Mouse (Mus musculus): Measurements from ENCODE around the gene Atp12a. TPM values are rescaled to one million over a fixed set of nuclear protein-coding genes. Genes with fewer than 3 reads are reported as not detected.
A peak's percentile ranks its signal among the peaks of the same experiment; 100 is the strongest.

The Atp12a gene
- total RNA-seq (2021), result 0.07 TPM in 1 of 2 replicates, not detected in the other
- long read RNA-seq, experiment 1, result 0 reads
- long read RNA-seq, experiment 2, result 0 reads

- DNase-seq, result peak; percentile 19
Measured at GRCm38 (mm10) chr14:56364711-56365237, at the start of gene Atp12a. Gene Atp12a (plus strand): TSS chr14:56365068.

- no peak for DNase-seq
Measured at GRCm38 (mm10) chr14:56315519-56315918, 49.3 kb upstream of the Atp12a start.

- no peak for DNase-seq
Measured at GRCm38 (mm10) chr14:56316333-56316732, 48.5 kb upstream of the Atp12a start.

- DNase-seq, result no peak
Measured at GRCm38 (mm10) chr14:56322982-56323381, 41.9 kb upstream of the Atp12a start.

- DNase-seq, result no peak
Measured at GRCm38 (mm10) chr14:56325038-56325437, 39.8 kb upstream of the Atp12a start.

GRCm38 (mm10) chr14:56333700-56334099 is 31.2 kb upstream of the Atp12a start:
- DNase-seq, result no peak

GRCm38 (mm10) chr14:56334437-56334836 is 30.4 kb upstream of the Atp12a start:
- DNase-seq, result no peak

GRCm38 (mm10) chr14:56336032-56336431 is 28.8 kb upstream of the Atp12a start:
- DNase-seq, result no peak

- DNase-seq, result no peak
Measured at GRCm38 (mm10) chr14:56337075-56337474, 27.8 kb upstream of the Atp12a start.

- peak; percentile 57 for DNase-seq
Measured at GRCm38 (mm10) chr14:56337696-56338095, 27.2 kb upstream of the Atp12a start.

GRCm38 (mm10) chr14:56338882-56339442 is 25.9 kb upstream of the Atp12a start:
- no peak for DNase-seq

GRCm38 (mm10) chr14:56348704-56349103 is 16.2 kb upstream of the Atp12a start:
- no peak for DNase-seq

- DNase-seq, result no peak
Measured at GRCm38 (mm10) chr14:56349541-56349940, 15.3 kb upstream of the Atp12a start.

- DNase-seq, result peak; percentile 65
Measured at GRCm38 (mm10) chr14:56351959-56352660, 12.8 kb upstream of the Atp12a start.

- DNase-seq, result no peak
Measured at GRCm38 (mm10) chr14:56354803-56355202, 10.1 kb upstream of the Atp12a start.

- no peak for DNase-seq
Measured at GRCm38 (mm10) chr14:56355396-56355795, 9.5 kb upstream of the Atp12a start.

GRCm38 (mm10) chr14:56356196-56356595 is 8.7 kb upstream of the Atp12a start:
- DNase-seq, result no peak

GRCm38 (mm10) chr14:56358422-56358821 is 6.4 kb upstream of the Atp12a start:
- DNase-seq, result no peak

- no peak for DNase-seq
Measured at GRCm38 (mm10) chr14:56359131-56359530, 5.7 kb upstream of the Atp12a start.

- DNase-seq, result no peak
Measured at GRCm38 (mm10) chr14:56365292-56365691, 424 bp downstream of the Atp12a start.

- DNase-seq, result no peak
Measured at GRCm38 (mm10) chr14:56366712-56367111, 1.8 kb downstream of the Atp12a start.

- no peak for DNase-seq
Measured at GRCm38 (mm10) chr14:56368834-56369233, 4.0 kb downstream of the Atp12a start.

- DNase-seq, result peak; percentile 87
Measured at GRCm38 (mm10) chr14:56375731-56376130, 10.9 kb downstream of the Atp12a start.

GRCm38 (mm10) chr14:56377745-56378144 is 12.9 kb downstream of the Atp12a start:
- DNase-seq, result no peak
